Mouse (Mus musculus): ENCODE measurements around the gene Sec11a. TPM values are rescaled to one million over a fixed set of nuclear protein-coding genes. Genes with fewer than 3 reads are reported as not detected.

Sec11a gene
- polyA plus RNA-seq, 1 experiment from 2014 or later = 204 TPM

DNA sequence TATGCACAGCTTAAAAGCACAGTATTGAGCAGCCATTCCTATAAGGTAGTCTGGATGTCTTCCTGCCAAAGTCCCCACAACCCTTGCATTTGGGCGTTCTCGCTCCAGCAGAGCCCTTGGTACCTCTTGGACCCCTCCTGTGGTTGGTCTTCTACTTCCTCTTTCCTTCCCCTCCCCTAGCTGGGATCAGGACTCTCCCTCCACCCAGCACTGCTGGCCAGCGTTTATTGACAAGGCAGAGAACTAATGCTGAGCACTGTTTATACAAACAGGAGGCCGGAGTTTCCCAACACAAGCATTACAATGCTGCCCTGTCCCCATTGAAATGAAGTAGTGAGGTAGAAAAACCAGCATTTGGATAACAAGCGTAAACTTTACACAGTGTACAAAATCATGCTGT lies 74.5 kb downstream of the Sec11a start:
- Histone ChIP-seq H3K4me3 (ENCODE audit: low read depth, low read length) (no peak overlapping the region), H3K4me2 (no peak overlapping the region), H3K4me1 (ENCODE audit: control insufficient read depth, insufficient read depth, low read length) (no peaks in the 10 kb centered on the region), H3K9me3 (ENCODE audit: control insufficient read depth, low read length) (no peaks in the 10 kb centered on the region), H3K27me3 (ENCODE audit: control insufficient read depth, insufficient read depth, low read length) (peaks cover 22% of the 10 kb centered on the region), H3K9ac (ENCODE audit: low read length) (no peak overlapping the region), H3K27ac (ENCODE audit: low read depth, low read length) (no peak overlapping the region), H3K36me3 (ENCODE audit: control insufficient read depth, insufficient read depth, low read length) (peaks cover 19% of the 10 kb centered on the region)
- 89% methylated on average over 5 of the region's 5 CpGs for WGBS
- DNase-seq (ENCODE audit: low spot score, missing footprints) = no peak
- ATAC-seq (ENCODE audit: low FRiP score) = no peak

- H3K27me3 ChIP-seq (ENCODE audit: control insufficient read depth, insufficient read depth, low read length) = peaks cover 2% of the 10 kb centered on the region; the same call in 1 of the 2 replicates
- H3K4me1 ChIP-seq (ENCODE audit: control insufficient read depth, insufficient read depth, low read length) = no peaks in the 10 kb centered on the region
- no peak overlapping the region for H3K4me2 ChIP-seq
- DNase-seq (ENCODE audit: low spot score, missing footprints) = no peak
- no peak for ATAC-seq (ENCODE audit: low FRiP score)
- peaks cover 16% of the 10 kb centered on the region for H3K36me3 ChIP-seq (ENCODE audit: control insufficient read depth, insufficient read depth, low read length)
- no peak overlapping the region for H3K27ac ChIP-seq (ENCODE audit: low read depth, low read length)
- H3K4me3 ChIP-seq (ENCODE audit: low read depth, low read length) = no peak overlapping the region
- H3K9ac ChIP-seq (ENCODE audit: low read length) = no peak overlapping the region
- 93% methylated on average over 2 of the region's 2 CpGs for WGBS
- no peaks in the 10 kb centered on the region for H3K9me3 ChIP-seq (ENCODE audit: control insufficient read depth, low read length)
Observed at GRCm38 (mm10) chr7:80868686-80869085, 78.9 kb downstream of the Sec11a start.

GRCm38 (mm10) chr7:80866514-80867147 lies 80.9 kb downstream of the Sec11a start:
- Histone ChIP-seq H3K4me1 (ENCODE audit: control insufficient read depth, insufficient read depth, low read length) (peaks cover 7% of the 10 kb centered on the region), H3K36me3 (ENCODE audit: control insufficient read depth, insufficient read depth, low read length) (peaks cover 11% of the 10 kb centered on the region)
- 88% methylated on average over 7 of the region's 7 CpGs for WGBS

DNA sequence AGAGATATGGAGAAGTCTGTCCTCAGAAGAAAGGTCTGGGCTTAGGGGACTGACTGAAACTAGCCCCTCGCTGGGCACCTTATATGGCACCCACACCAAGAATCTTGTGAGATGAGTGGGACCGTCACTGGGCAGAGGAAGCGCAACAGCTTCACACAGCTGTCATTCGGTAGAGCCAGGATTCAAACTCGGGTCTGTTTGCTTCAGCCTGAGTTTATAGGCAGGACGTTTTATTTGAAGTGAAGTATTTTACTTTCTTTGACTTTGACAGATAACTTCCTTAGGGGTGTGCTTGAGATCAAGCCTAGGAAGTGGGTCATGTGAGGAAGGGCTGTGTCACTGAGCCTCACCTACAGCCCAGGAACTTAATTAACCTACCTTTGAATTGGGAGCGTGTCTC lies 82.1 kb downstream of the Sec11a start:
- H3K27me3 ChIP-seq (ENCODE audit: control insufficient read depth, insufficient read depth, low read length) = no peaks in the 10 kb centered on the region
- H3K9ac ChIP-seq (ENCODE audit: low read length) = no peak overlapping the region
- no peak overlapping the region for H3K27ac ChIP-seq (ENCODE audit: low read depth, low read length)
- H3K4me2 ChIP-seq = no peak overlapping the region
- H3K9me3 ChIP-seq (ENCODE audit: control insufficient read depth, low read length) = no peaks in the 10 kb centered on the region
- DNase-seq (ENCODE audit: low spot score, missing footprints) (no peak), ATAC-seq (ENCODE audit: low FRiP score) (no peak)
- peaks cover 9% of the 10 kb centered on the region for H3K4me1 ChIP-seq (ENCODE audit: control insufficient read depth, insufficient read depth, low read length)
- peaks cover 11% of the 10 kb centered on the region for H3K36me3 ChIP-seq (ENCODE audit: control insufficient read depth, insufficient read depth, low read length)
- WGBS = 91% methylated on average over 7 of the region's 7 CpGs
- no peak overlapping the region for H3K4me3 ChIP-seq (ENCODE audit: low read depth, low read length)

More at GRCm38 (mm10) chr7:80866514-80867147, 80.9 kb downstream of the Sec11a start:
- Histone ChIP-seq H3K27me3 (ENCODE audit: control insufficient read depth, insufficient read depth, low read length) (no peaks in the 10 kb centered on the region), H3K9ac (ENCODE audit: low read length) (no peak overlapping the region), H3K27ac (ENCODE audit: low read depth, low read length) (no peak overlapping the region), H3K4me2 (no peak overlapping the region), H3K4me3 (ENCODE audit: low read depth, low read length) (no peak overlapping the region), H3K9me3 (ENCODE audit: control insufficient read depth, low read length) (no peaks in the 10 kb centered on the region)
- DNase-seq (ENCODE audit: low spot score, missing footprints) (no peak), ATAC-seq (ENCODE audit: low FRiP score) (no peak)

- peaks cover 9% of the 10 kb centered on the region for H3K4me1 ChIP-seq (ENCODE audit: control insufficient read depth, insufficient read depth, low read length)
- no peak overlapping the region for H3K4me3 ChIP-seq (ENCODE audit: low read depth, low read length)
- H3K9ac ChIP-seq (ENCODE audit: low read length) = no peak overlapping the region
- WGBS = 88% methylated on average over 8 of the region's 8 CpGs
- peaks cover 11% of the 10 kb centered on the region for H3K36me3 ChIP-seq (ENCODE audit: control insufficient read depth, insufficient read depth, low read length)
- no peak overlapping the region for H3K27ac ChIP-seq (ENCODE audit: low read depth, low read length)
- DNase-seq (ENCODE audit: low spot score, missing footprints) = no peak
- H3K4me2 ChIP-seq = no peak overlapping the region
- H3K27me3 ChIP-seq (ENCODE audit: control insufficient read depth, insufficient read depth, low read length) = no peaks in the 10 kb centered on the region
- no peak for ATAC-seq (ENCODE audit: low FRiP score)
- H3K9me3 ChIP-seq (ENCODE audit: control insufficient read depth, low read length) = no peaks in the 10 kb centered on the region
Observed at GRCm38 (mm10) chr7:80864831-80865230, 82.7 kb downstream of the Sec11a start.

GRCm38 (mm10) chr7:80864151-80864550 lies 83.4 kb downstream of the Sec11a start:
- WGBS = 71% methylated on average over 1 of the region's 1 CpGs
- H3K4me1 ChIP-seq (ENCODE audit: control insufficient read depth, insufficient read depth, low read length) = peaks cover 9% of the 10 kb centered on the region
- no peak overlapping the region for H3K4me3 ChIP-seq (ENCODE audit: low read depth, low read length)
- H3K27me3 ChIP-seq (ENCODE audit: control insufficient read depth, insufficient read depth, low read length) = no peaks in the 10 kb centered on the region
- peaks cover 11% of the 10 kb centered on the region for H3K36me3 ChIP-seq (ENCODE audit: control insufficient read depth, insufficient read depth, low read length)
- H3K4me2 ChIP-seq = no peak overlapping the region
- no peak for ATAC-seq (ENCODE audit: low FRiP score)
- H3K9me3 ChIP-seq (ENCODE audit: control insufficient read depth, low read length) = no peaks in the 10 kb centered on the region
- DNase-seq (ENCODE audit: low spot score, missing footprints) = no peak
- no peak overlapping the region for H3K9ac ChIP-seq (ENCODE audit: low read length)
- H3K27ac ChIP-seq (ENCODE audit: low read depth, low read length) = no peak overlapping the region

DNA sequence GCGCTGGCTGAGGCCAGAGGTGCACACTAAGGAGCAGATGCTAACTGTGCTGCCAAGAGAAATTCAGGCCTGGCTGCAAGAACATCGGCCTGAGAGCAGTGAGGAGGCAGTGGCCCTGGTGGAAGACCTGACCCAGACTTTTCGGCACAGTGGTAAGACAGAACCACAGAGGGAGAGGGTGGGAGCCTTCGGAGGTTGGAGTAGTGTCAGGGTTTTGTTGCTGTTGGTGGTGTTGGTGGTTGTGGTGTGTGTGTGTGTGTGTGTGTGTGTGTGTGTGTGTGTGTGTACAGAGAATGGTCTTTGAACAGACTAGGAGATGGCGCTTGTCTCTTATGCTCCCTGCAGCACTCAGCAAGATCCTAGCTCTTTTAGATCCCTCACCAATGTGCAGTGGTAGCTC lies 84.1 kb downstream of the Sec11a start:
- no peak for ATAC-seq (ENCODE audit: low FRiP score)
- 80% methylated on average over 5 of the region's 5 CpGs for WGBS
- no peak for DNase-seq (ENCODE audit: low spot score, missing footprints)
- H3K27me3 ChIP-seq (ENCODE audit: control insufficient read depth, insufficient read depth, low read length) = no peaks in the 10 kb centered on the region
- H3K9me3 ChIP-seq (ENCODE audit: control insufficient read depth, low read length) = no peaks in the 10 kb centered on the region
- H3K4me1 ChIP-seq (ENCODE audit: control insufficient read depth, insufficient read depth, low read length) = peaks cover 9% of the 10 kb centered on the region
- H3K4me2 ChIP-seq = no peak overlapping the region; the same call in 1 of the 2 replicates
- H3K9ac ChIP-seq (ENCODE audit: low read length) = no peak overlapping the region
- no peak overlapping the region for H3K27ac ChIP-seq (ENCODE audit: low read depth, low read length)
- H3K4me3 ChIP-seq (ENCODE audit: low read depth, low read length) = no peak overlapping the region
- peaks cover 11% of the 10 kb centered on the region for H3K36me3 ChIP-seq (ENCODE audit: control insufficient read depth, insufficient read depth, low read length)

DNA sequence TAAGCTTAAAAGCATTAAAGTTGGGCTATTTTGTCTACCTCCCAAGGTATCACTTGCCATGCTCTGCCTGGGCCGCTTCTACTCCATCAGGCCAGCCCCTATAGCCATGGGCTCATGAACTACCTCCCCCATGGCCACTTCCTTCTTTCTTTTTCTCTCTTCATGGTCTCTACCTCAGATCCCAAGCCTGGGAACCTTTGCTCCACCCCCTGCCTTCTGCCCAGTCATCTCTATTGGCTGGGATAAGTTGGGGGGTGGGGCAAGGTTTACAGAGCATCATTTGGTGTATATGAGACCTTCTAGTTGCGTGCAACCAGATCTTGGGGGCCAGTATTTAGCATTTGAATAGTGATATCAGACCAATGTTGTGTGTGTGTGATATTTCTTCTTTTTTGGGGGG lies 85.1 kb downstream of the Sec11a start:
- no peak for DNase-seq (ENCODE audit: low spot score, missing footprints)
- no peak for ATAC-seq (ENCODE audit: low FRiP score)
- Histone ChIP-seq H3K4me2 (peak overlapping the region; percentile 25), H3K4me3 (ENCODE audit: low read depth, low read length) (no peak overlapping the region), H3K27me3 (ENCODE audit: control insufficient read depth, insufficient read depth, low read length) (no peaks in the 10 kb centered on the region), H3K9me3 (ENCODE audit: control insufficient read depth, low read length) (no peaks in the 10 kb centered on the region), H3K9ac (ENCODE audit: low read length) (no peak overlapping the region), H3K4me1 (ENCODE audit: control insufficient read depth, insufficient read depth, low read length) (peaks cover 9% of the 10 kb centered on the region), H3K36me3 (ENCODE audit: control insufficient read depth, insufficient read depth, low read length) (peaks cover 7% of the 10 kb centered on the region), H3K27ac (ENCODE audit: low read depth, low read length) (no peak overlapping the region)
- WGBS = 80% methylated on average over 2 of the region's 2 CpGs

- ATAC-seq (ENCODE audit: low FRiP score) = peak; percentile 98
- Histone ChIP-seq H3K4me3 (ENCODE audit: low read depth, low read length) (peak within 1 kb of the TSS; percentile 81), H3K27me3 (ENCODE audit: control insufficient read depth, insufficient read depth, low read length) (no peaks in the 10 kb centered on the region), H3K36me3 (ENCODE audit: control insufficient read depth, insufficient read depth, low read length) (peaks cover 7% of the 10 kb centered on the region), H3K4me2 (peak within 1 kb of the TSS; percentile 77), H3K9me3 (ENCODE audit: control insufficient read depth, low read length) (no peaks in the 10 kb centered on the region), H3K27ac (ENCODE audit: low read depth, low read length) (peak within 1 kb of the TSS; percentile 73), H3K9ac (ENCODE audit: low read length) (peak within 1 kb of the TSS; percentile 96), H3K4me1 (ENCODE audit: control insufficient read depth, insufficient read depth, low read length) (peaks cover 9% of the 10 kb centered on the region)
- 0% methylated on average over 40 of the region's 40 CpGs for WGBS
- DNase-seq (ENCODE audit: low spot score, missing footprints) = peak; percentile 98
Observed at GRCm38 (mm10) chr7:80860729-80861274, 86.8 kb downstream of the Sec11a start, which contains the start of gene Zscan2. Zscan2 (plus strand) TSS chr7:80860920.
